Mouse (Mus musculus) spleen, postnatal 10 days (tissue): ENCODE data around the gene Zbtb12.

ENCODE experiments used
- DNase-seq, 2 experiments: peaks; one replicate each; pipeline ENCODE4 v3.0.0; 2021 to 2022; ENCODE audit warnings: low spot score in 2 of 2

The Zbtb12 gene

GRCm38 (mm10) chr17:34865981-34866380 is 13.3 kb upstream of the Zbtb12 start:
- no peak for DNase-seq

- no peak for DNase-seq
Measured at GRCm38 (mm10) chr17:34874321-34874720, 5.0 kb upstream of the Zbtb12 start.

- DNase-seq: no peak
Measured at GRCm38 (mm10) chr17:34881166-34881565, 1.9 kb downstream of the Zbtb12 start.

- DNase-seq: no peak
Measured at GRCm38 (mm10) chr17:34881683-34882310, 2.5 kb downstream of the Zbtb12 start, which contains the start of gene Gm20547. Gene Gm20547 (minus strand): TSS chr17:34882042.

- no peak for DNase-seq
Measured at GRCm38 (mm10) chr17:34883332-34883731, 4.0 kb downstream of the Zbtb12 start.

GRCm38 (mm10) chr17:34884704-34885103 is 5.4 kb downstream of the Zbtb12 start:
- DNase-seq: no peak

- DNase-seq: no peak
Measured at GRCm38 (mm10) chr17:34885615-34886014, 6.3 kb downstream of the Zbtb12 start.

- no peak for DNase-seq
Measured at GRCm38 (mm10) chr17:34887942-34888341, 8.7 kb downstream of the Zbtb12 start.

- no peak for DNase-seq
Measured at GRCm38 (mm10) chr17:34890074-34890743, 10.9 kb downstream of the Zbtb12 start.

GRCm38 (mm10) chr17:34891377-34891776 is 12.1 kb downstream of the Zbtb12 start:
- DNase-seq: no peak

- no peak for DNase-seq
Measured at GRCm38 (mm10) chr17:34893072-34893824, 14.0 kb downstream of the Zbtb12 start.

GRCm38 (mm10) chr17:34894074-34894597 is 14.9 kb downstream of the Zbtb12 start:
- peak; percentile 76 to 92 for DNase-seq

- peak; percentile 26 to 61 for DNase-seq
Measured at GRCm38 (mm10) chr17:34894801-34895530, 15.7 kb downstream of the Zbtb12 start.

- no peak for DNase-seq
Measured at GRCm38 (mm10) chr17:34895724-34896123, 16.4 kb downstream of the Zbtb12 start.

- DNase-seq: no peak
Measured at GRCm38 (mm10) chr17:34896366-34896765, 17.1 kb downstream of the Zbtb12 start.

GRCm38 (mm10) chr17:34897373-34898159 is 18.3 kb downstream of the Zbtb12 start:
- peak in 1 of 2 experiments; percentile 40 for DNase-seq

- peak; percentile 75 to 81 for DNase-seq
Measured at GRCm38 (mm10) chr17:34898160-34898586, 18.9 kb downstream of the Zbtb12 start, which contains the start of the genes C2 and Ehmt2. Gene C2 (minus strand): TSS chr17:34898265. Gene Ehmt2 (plus strand): TSS chr17:34898469.

- peak in 1 of 2 experiments; percentile 39 for DNase-seq
Measured at GRCm38 (mm10) chr17:34898706-34899052, 19.4 kb downstream of the Zbtb12 start.

GRCm38 (mm10) chr17:34899053-34899889 is 20.0 kb downstream of the Zbtb12 start:
- peak; percentile 51 to 55 for DNase-seq

- no peak for DNase-seq
Measured at GRCm38 (mm10) chr17:34899890-34900243, 20.6 kb downstream of the Zbtb12 start.
